Mouse (Mus musculus) brain, embryonic 14.5 days (tissue): ENCODE measurements around the gene Tube1.

Experiments used
- CTCF ChIP-seq: fragments of 200-500 bp; IDR thresholded peaks from 2 replicates; pipeline ENCODE4 v1.5.1; 2012; ENCODE audit warnings: inconsistent platforms, mild to moderate bottlenecking, moderate library complexity, borderline replicate concordance; ENCODE audit not compliant: insufficient read depth, insufficient read length; ENCODE audit errors: extremely low read depth
- POLR2A ChIP-seq: fragments of 200-500 bp; IDR thresholded peaks from 2 replicates; pipeline ENCODE4 v1.6.1; 2012; ENCODE audit warnings: mild to moderate bottlenecking, inconsistent platforms, borderline replicate concordance; ENCODE audit not compliant: poor library complexity, insufficient read depth, insufficient read length, severe bottlenecking; ENCODE audit errors: extremely low read depth

GRCm38 (mm10) chr10:39141401-39141800 lies 7.6 kb downstream of the Tube1 start:
- TF ChIP-seq CTCF (no peak), POLR2A (no peak)
